20 mouse cellular contexts compared by ENCODE assay signal in the genomic region with DNA sequence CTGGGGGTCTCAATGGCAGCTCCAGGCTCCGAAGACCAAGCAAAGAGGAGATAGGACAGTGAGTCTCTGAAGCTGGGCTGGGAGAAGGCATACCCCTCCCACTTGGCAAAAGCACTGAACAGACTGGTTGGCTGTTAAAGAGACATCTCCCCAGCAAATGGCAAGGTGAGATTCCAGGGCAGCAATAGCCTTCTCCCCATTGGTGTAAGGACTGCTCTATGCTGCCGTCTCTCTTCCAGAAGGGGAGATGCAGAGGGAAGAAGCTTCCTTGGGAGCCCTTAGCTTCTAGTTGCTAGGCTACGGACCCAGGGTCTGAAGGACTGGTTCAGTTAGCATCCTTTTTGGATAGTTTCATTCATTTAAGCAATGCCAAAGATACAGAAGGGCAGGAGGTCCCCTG. TPM values are rescaled to one million over a fixed set of nuclear protein-coding genes. Genes with fewer than 3 reads are reported as not detected.
DNase-seq lines count a peak whose midpoint lies in the region; ATAC-seq and TF ChIP-seq lines count a peak whose summit lies in the region.
"Had no signal": no experiment of that assay in that cellular context is flagged by ENCODE, and none has a peak within 500 bp of the region (broad histone marks: within the 10 kb centered on the region; RNA-seq: fewer than 3 reads in every experiment).

No protein-coding gene starts in this region.

- TF ChIP-seq CTCF in kidney, postnatal 0 days (IDR thresholded peaks at IDR 0.05; ENCODE audit: low read depth), result peak; percentile 18; the same call in 1 of the 2 replicates
- no peak for TF ChIP-seq CTCF in bone marrow, adult 2 months (IDR thresholded peaks at IDR 0.05; ENCODE audit: control insufficient read depth, insufficient read depth, low read length)

- H3K4me2 ChIP-seq in kidney, postnatal 0 days (ENCODE audit: low read length), result no peak overlapping the region
- no peak overlapping the region for H3K4me2 ChIP-seq in kidney, embryonic 16.5 days (replicated peaks; ENCODE audit: low read depth, low read length)
- H3K4me2 ChIP-seq: embryonic facial prominence, embryonic 15.5 days; forebrain, embryonic 12.5 days; heart, embryonic 12.5 days; kidney, embryonic 15.5 days; limb, embryonic 13.5 days; midbrain, embryonic 13.5 days had no signal

- no peaks in the 10 kb centered on the region for H3K36me3 ChIP-seq in kidney, postnatal 0 days (ENCODE audit: insufficient read depth, low read length)
- H3K36me3 ChIP-seq in kidney, embryonic 16.5 days (ENCODE audit: insufficient read depth, low read length), result no peaks in the 10 kb centered on the region
- H3K36me3 ChIP-seq: embryonic facial prominence, embryonic 15.5 days; forebrain, embryonic 12.5 days; heart, embryonic 12.5 days; kidney, embryonic 15.5 days; limb, embryonic 13.5 days; midbrain, embryonic 13.5 days had no signal

- H3K9me3 ChIP-seq in kidney, postnatal 0 days (replicated peaks; ENCODE audit: low read length), result no peaks in the 10 kb centered on the region
- no peaks in the 10 kb centered on the region for H3K9me3 ChIP-seq in kidney, embryonic 16.5 days (ENCODE audit: low read length)
- H3K9me3 ChIP-seq: embryonic facial prominence, embryonic 15.5 days; forebrain, embryonic 12.5 days; heart, embryonic 12.5 days; kidney, embryonic 15.5 days; limb, embryonic 13.5 days; midbrain, embryonic 13.5 days had no signal

- H3K4me3 ChIP-seq in kidney, postnatal 0 days (replicated peaks; ENCODE audit: low read depth, low read length), result no peak overlapping the region
- H3K4me3 ChIP-seq in kidney, embryonic 16.5 days (ENCODE audit: low read length), result no peak overlapping the region
- no peak overlapping the region for H3K4me3 ChIP-seq in bone marrow, adult 2 months (replicated peaks; ENCODE audit: control insufficient read depth, low read depth, low read length)
- H3K4me3 ChIP-seq: embryonic facial prominence, embryonic 15.5 days; forebrain, embryonic 12.5 days; gastrocnemius, adult 2 months; heart, embryonic 12.5 days; kidney, embryonic 15.5 days; limb, embryonic 13.5 days; midbrain, embryonic 13.5 days had no signal

- H3K4me1 ChIP-seq in kidney, postnatal 0 days (replicated peaks; ENCODE audit: insufficient read depth, low read length), result no peaks in the 10 kb centered on the region
- peaks cover 13% of the 10 kb centered on the region; the same call in 1 of the 2 replicates for H3K4me1 ChIP-seq in kidney, embryonic 16.5 days (ENCODE audit: insufficient read depth, low read length)
- H3K4me1 ChIP-seq in bone marrow, adult 2 months (ENCODE audit: control insufficient read depth, insufficient read depth, low read length), result peaks cover 2% of the 10 kb centered on the region; the same call in 1 of the 2 replicates

- no peak for ATAC-seq in kidney, postnatal 0 days (replicated peaks; ENCODE audit: low FRiP score, low read depth)
- no peak for ATAC-seq in kidney, embryonic 16.5 days (ENCODE audit: low FRiP score, low TSS enrichment)
- ATAC-seq: liver, postnatal 0 days; midbrain, embryonic 13.5 days; Patski had no signal

- WGBS in kidney, postnatal 0 days, result 52% methylated on average over 3 of the region's 3 CpGs
- WGBS in kidney, embryonic 16.5 days, result 51% methylated on average over 3 of the region's 3 CpGs
- WGBS in bone marrow, adult 2 months, result 75% methylated on average over 3 of the region's 3 CpGs

- H3K27me3 ChIP-seq in kidney, postnatal 0 days (ENCODE audit: insufficient read depth, low read length), result peaks cover 10% of the 10 kb centered on the region; the same call in 1 of the 2 replicates
- peaks cover 24% of the 10 kb centered on the region for H3K27me3 ChIP-seq in kidney, embryonic 16.5 days (ENCODE audit: insufficient read depth, low read length)
- H3K27me3 ChIP-seq: CH12.LX had no signal

- no peak overlapping the region for H3K9ac ChIP-seq in kidney, postnatal 0 days (ENCODE audit: low read depth, low read length)
- H3K9ac ChIP-seq in kidney, embryonic 16.5 days (replicated peaks; ENCODE audit: low read length), result no peak overlapping the region
- H3K9ac ChIP-seq: embryonic facial prominence, embryonic 15.5 days; forebrain, embryonic 12.5 days; heart, embryonic 12.5 days; kidney, embryonic 15.5 days; limb, embryonic 13.5 days; liver, postnatal 0 days; midbrain, embryonic 13.5 days had no signal

- H3K27ac ChIP-seq in kidney, postnatal 0 days, result no peak overlapping the region
- no peak overlapping the region for H3K27ac ChIP-seq in kidney, embryonic 16.5 days (ENCODE audit: low read length)
- peak overlapping the region; percentile 36 for H3K27ac ChIP-seq in bone marrow, adult 2 months (ENCODE audit: control insufficient read depth, insufficient read depth, low read depth, low read length, poor library complexity)
- H3K27ac ChIP-seq: embryonic facial prominence, embryonic 15.5 days; forebrain, embryonic 12.5 days; gastrocnemius, adult 2 months; kidney, embryonic 15.5 days; limb, embryonic 13.5 days; midbrain, embryonic 13.5 days had no signal

- TF ChIP-seq POLR2A in bone marrow, adult 2 months (IDR thresholded peaks at IDR 0.05; ENCODE audit: borderline replicate concordance, control insufficient read depth, low read depth, low read length), result no peak

- no peak for DNase-seq in kidney, postnatal 0 days (ENCODE audit: low spot score)
- peak; percentile 36 for DNase-seq in right cerebral cortex, postnatal 25 days
- no peak for DNase-seq in right cerebral cortex, adult 18-20 months
- peak; percentile 63 for DNase-seq in telencephalon, adult 2 months (ENCODE audit: low read depth, low spot score)
- DNase-seq in kidney, postnatal 4 days, result no peak
- DNase-seq: cerebellum, adult 18-20 months; gastrocnemius, adult 2 months; heart, postnatal 36 days; liver, postnatal 0 days; lung, postnatal 4 days had no signal

RNA-seq across cellular contexts. Expression of a gene that starts 4.3 kb away (rescaled TPM):
- polyA plus RNA-seq in kidney, postnatal 0 days (2015; fragmentation: Nextera tagmentation; extraction: Ambion mirVana), result 0.46 and 0.70 TPM in 2 replicates
- polyA plus RNA-seq in kidney, embryonic 16.5 days (2015; fragmentation: Nextera tagmentation; extraction: Ambion mirVana), result 0.48 and 0.50 TPM in 2 replicates
- polyA plus RNA-seq in bone marrow, adult 2 months (2011; ENCODE audit: insufficient read depth, insufficient read length, low replicate concordance, missing spikeins), result 1.8 and 4.7 TPM in 2 replicates
- polyA plus RNA-seq: Patski had no signal

Comparison
In these comparisons a context has a peak if more than half of its experiments do, and no peak if none do; other contexts are left out.
1. DNase-seq: peak in right cerebral cortex, postnatal 25 days (single experiment) and telencephalon, adult 2 months (single experiment); none in kidney, postnatal 0 days (single experiment), right cerebral cortex, adult 18-20 months (single experiment) and kidney, postnatal 4 days (0 of 2).